Mouse (Mus musculus): ENCODE measurements around the gene Hoxc6. TPM values are rescaled to one million over a fixed set of nuclear protein-coding genes. Genes with fewer than 3 reads are reported as not detected.

Gene Hoxc6
- polyA plus RNA-seq, 1 experiment from 2014 or later, result 0.18 TPM

DNA sequence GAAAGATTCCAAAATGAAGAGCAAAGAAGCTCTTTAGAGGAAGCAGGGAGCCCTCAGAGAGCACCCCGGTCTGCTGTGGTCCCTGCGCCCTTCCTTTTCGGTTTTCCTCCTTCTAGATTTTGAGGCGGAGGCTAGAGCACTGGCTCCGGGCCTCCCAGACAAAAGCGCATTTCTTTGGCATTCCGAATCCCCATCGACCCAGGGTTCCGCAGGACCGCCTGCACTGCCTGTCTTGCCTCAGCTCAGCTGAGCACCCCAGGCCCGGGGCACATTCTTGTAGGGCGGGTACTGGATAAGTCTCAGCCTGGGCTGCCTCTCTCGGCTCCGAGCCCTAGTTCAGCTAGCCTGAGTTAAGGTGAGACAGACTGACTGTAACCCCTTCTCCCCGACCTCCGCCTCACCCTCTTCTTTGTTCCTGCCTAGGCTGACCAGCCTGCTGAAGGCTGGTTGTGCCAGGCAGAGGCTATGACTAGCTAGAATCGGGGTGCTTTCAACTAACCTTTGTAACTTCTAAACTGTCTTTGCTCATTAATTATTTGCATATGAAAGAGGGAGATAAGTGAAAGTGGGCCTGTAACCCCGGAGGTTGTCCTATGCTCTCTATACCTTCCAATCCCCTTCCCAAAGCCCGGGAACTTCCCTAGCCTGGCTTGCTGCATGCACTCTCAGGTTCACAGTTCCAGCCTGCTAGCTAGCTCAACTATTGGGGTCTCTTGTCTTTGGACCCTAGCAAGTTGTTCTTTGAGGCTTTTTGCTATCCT is 17.5 kb downstream of the Hoxc6 start:
- Histone ChIP-seq H3K36me3 (no peaks in the 10 kb centered on the region), H3K27me3 (replicated peaks) (peaks cover 98% of the 10 kb centered on the region), H3K4me2 (no peak overlapping the region), H3K4me1 (replicated peaks) (peaks cover 12% of the 10 kb centered on the region), H3K9ac (no peak overlapping the region), H3K4me3 (no peak overlapping the region), H3K27ac (ENCODE audit: poor library complexity, severe bottlenecking) (no peak overlapping the region), H3K9me3 (replicated peaks) (no peaks in the 10 kb centered on the region)
- 1% methylated on average over 19 of the region's 19 CpGs for WGBS
- ATAC-seq (ENCODE audit: insufficient number of reproducible peaks, low FRiP score), result no peak

DNA sequence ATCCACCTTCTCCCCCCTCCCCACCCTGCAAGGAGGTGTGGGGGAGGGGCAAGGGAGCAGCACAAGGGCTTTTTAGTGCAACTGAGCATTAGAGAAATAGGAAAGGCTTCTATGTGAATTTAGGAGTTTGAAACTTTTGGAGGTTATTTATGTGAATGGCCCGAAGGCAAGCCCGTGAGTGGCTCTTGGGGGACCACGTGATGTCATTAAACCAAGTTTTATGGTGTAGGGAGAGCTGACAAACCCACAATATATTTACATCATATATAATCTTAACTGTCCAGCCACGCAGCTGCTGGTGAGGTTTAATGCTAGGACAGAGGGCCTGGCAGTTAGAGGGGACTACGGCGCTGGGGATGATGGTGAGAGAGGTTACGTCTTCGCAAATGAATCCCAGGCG is 20.6 kb downstream of the Hoxc6 start, which contains the start of gene Hoxc4:
Hoxc4 (plus strand) TSS at position 299 of the 400 bp plus-strand sequence.
- H3K4me1 ChIP-seq (replicated peaks), result peaks cover 7% of the 10 kb centered on the region
- peaks cover 98% of the 10 kb centered on the region for H3K27me3 ChIP-seq (replicated peaks)
- H3K27ac ChIP-seq (ENCODE audit: poor library complexity, severe bottlenecking), result no peak within 1 kb of the TSS
- no peak for ATAC-seq (ENCODE audit: insufficient number of reproducible peaks, low FRiP score)
- no peak within 1 kb of the TSS for H3K4me3 ChIP-seq
- H3K9me3 ChIP-seq (replicated peaks), result no peaks in the 10 kb centered on the region
- no peak within 1 kb of the TSS for H3K4me2 ChIP-seq
- no peak within 1 kb of the TSS for H3K9ac ChIP-seq
- WGBS, result 9% methylated on average over 9 of the region's 9 CpGs
- no peaks in the 10 kb centered on the region for H3K36me3 ChIP-seq

DNA sequence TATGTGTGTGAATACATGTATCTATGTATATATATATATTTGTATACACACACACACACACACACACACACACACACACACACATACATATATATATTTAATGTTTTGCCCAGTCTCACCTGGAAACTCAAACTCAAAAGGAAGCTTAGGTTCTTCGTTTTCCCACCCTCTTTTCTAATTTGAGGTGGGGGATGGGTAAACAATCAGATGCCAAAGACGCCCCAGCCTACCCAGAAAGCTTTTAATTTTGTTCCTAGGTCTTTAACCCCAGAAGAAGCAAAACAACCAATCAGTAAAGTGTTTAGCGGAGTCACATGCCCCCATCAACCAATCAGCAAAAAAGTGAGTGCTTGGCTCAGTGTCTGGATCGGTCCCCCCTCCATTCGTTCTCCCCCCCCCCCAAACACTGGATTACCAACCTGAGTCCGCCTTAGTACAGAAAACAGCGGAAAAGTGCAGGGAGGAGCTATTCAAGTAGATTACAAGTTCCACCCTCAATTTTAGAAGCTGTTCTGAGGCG is 22.9 kb downstream of the Hoxc6 start:
- H3K4me2 ChIP-seq, result no peak overlapping the region
- no peaks in the 10 kb centered on the region for H3K36me3 ChIP-seq
- H3K27me3 ChIP-seq (replicated peaks), result peaks cover 96% of the 10 kb centered on the region

DNA sequence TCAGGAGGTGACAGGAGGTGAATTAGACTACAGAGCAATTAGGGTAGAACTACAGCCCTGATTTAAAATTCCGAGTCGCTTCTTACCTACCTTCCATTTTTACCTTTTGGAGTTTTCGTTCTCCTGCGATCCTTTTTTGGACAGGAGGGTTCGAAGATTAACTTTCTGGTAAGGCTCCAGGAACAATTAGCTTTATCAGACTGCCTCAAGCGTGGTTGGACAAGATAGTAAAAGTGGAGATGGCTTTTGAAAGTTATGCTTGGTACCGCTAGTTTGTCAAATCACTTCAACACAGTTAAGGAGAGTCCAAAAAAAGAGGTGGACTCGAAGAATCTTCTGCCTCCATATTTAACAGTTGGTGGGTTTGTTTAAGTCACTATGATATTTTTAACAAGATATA is 23.5 kb downstream of the Hoxc6 start:
- no peaks in the 10 kb centered on the region for H3K4me1 ChIP-seq (replicated peaks)
- no peak for ATAC-seq (ENCODE audit: insufficient number of reproducible peaks, low FRiP score)
- H3K27ac ChIP-seq (ENCODE audit: poor library complexity, severe bottlenecking), result no peak overlapping the region
- no peak overlapping the region for H3K4me2 ChIP-seq
- H3K27me3 ChIP-seq (replicated peaks), result peaks cover 96% of the 10 kb centered on the region
- no peak overlapping the region for H3K4me3 ChIP-seq
- H3K9ac ChIP-seq, result no peak overlapping the region
- no peaks in the 10 kb centered on the region for H3K36me3 ChIP-seq
- 9% methylated on average over 8 of the region's 8 CpGs for WGBS
- H3K9me3 ChIP-seq (replicated peaks), result no peaks in the 10 kb centered on the region

More for the DNA sequence above, 22.9 kb downstream of the Hoxc6 start:
- Histone ChIP-seq H3K4me1 (replicated peaks) (no peaks in the 10 kb centered on the region), H3K9me3 (replicated peaks) (no peaks in the 10 kb centered on the region), H3K27ac (ENCODE audit: poor library complexity, severe bottlenecking) (no peak overlapping the region), H3K9ac (no peak overlapping the region), H3K4me3 (no peak overlapping the region)
- under 1% methylated on average over 8 of the region's 8 CpGs for WGBS
- ATAC-seq (ENCODE audit: insufficient number of reproducible peaks, low FRiP score), result no peak

DNA sequence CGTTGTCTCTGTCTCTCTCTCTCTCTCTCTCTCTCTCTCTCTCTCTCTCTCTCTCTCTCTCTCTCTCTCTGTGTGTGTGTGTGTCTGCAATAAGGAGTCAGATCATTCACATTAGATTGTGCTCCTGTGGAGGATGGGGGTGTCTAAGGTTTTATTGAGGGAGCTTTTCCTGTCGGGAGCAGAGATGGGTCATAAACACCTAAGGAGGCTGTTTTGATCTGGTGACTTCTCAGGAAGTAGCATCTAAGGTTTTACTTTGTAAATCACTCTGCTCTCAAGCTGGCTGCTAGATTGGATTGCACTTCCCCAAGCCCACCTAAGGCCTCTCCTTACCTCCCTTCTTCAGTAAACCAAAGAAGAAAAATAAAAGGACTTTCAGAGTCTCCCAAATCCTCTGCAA is 26.1 kb downstream of the Hoxc6 start:
- Histone ChIP-seq H3K4me3 (no peak overlapping the region), H3K36me3 (no peaks in the 10 kb centered on the region), H3K27ac (ENCODE audit: poor library complexity, severe bottlenecking) (no peak overlapping the region), H3K4me2 (no peak overlapping the region), H3K27me3 (replicated peaks) (peaks cover 96% of the 10 kb centered on the region), H3K9ac (no peak overlapping the region), H3K9me3 (replicated peaks) (no peaks in the 10 kb centered on the region), H3K4me1 (replicated peaks) (no peaks in the 10 kb centered on the region)
- 2% methylated on average over 2 of the region's 2 CpGs for WGBS
- no peak for ATAC-seq (ENCODE audit: insufficient number of reproducible peaks, low FRiP score)

DNA sequence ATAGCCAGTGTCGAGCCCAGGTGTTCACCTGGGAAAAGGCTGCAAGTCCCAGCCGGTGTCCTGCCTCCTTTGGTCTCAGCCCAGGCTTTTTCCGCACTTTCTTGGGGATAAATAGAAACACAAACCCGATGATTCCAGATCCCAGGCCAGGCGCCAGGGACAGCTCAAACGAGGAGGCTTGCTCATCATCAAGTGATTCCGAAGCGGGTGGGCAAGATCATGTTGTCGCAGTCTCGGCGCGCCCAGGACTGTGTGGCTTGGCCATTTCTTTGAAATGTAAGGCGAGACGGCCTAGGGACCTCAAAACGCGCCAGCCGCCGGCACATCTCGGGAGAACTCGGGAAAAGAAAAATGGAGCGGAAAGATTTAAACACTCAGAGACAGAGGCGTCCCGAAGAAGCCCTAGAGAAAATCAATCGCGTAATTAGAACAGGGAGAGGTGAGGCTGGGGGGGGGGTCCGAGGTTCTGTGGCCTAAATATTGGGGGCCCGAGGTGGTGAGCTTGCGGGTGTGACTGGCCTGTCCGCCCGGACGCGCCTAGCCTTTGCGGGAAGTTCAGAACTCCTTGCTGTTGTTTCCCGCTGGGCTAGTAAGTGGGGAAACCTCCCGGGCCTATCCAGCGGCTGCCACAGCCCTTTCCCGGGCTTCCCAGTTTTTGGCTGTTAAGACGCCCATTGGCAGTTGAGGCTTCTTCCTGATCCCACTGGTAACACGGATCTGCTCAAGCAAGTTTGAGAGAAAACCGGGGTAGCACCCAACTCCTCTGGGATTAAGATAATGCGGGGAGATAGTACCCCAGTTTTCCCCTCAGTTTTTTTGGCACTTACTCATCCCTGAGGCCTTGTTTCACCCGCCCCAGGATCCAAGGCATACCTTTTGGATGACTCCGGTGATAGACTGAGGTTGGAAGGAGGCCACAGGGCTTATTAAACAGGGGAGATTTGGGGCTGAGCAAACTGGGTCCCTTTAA is 29.5 kb downstream of the Hoxc6 start:
- H3K9me3 ChIP-seq (replicated peaks), result no peaks in the 10 kb centered on the region
- no peak overlapping the region for H3K4me2 ChIP-seq
- no peaks in the 10 kb centered on the region for H3K4me1 ChIP-seq (replicated peaks)
- under 1% methylated on average over 43 of the region's 43 CpGs for WGBS
- no peak for ATAC-seq (ENCODE audit: insufficient number of reproducible peaks, low FRiP score)
- no peak overlapping the region for H3K9ac ChIP-seq
- peaks cover 89% of the 10 kb centered on the region for H3K27me3 ChIP-seq (replicated peaks)
- no peak overlapping the region for H3K27ac ChIP-seq (ENCODE audit: poor library complexity, severe bottlenecking)
- H3K36me3 ChIP-seq, result no peaks in the 10 kb centered on the region
- no peak overlapping the region for H3K4me3 ChIP-seq

DNA sequence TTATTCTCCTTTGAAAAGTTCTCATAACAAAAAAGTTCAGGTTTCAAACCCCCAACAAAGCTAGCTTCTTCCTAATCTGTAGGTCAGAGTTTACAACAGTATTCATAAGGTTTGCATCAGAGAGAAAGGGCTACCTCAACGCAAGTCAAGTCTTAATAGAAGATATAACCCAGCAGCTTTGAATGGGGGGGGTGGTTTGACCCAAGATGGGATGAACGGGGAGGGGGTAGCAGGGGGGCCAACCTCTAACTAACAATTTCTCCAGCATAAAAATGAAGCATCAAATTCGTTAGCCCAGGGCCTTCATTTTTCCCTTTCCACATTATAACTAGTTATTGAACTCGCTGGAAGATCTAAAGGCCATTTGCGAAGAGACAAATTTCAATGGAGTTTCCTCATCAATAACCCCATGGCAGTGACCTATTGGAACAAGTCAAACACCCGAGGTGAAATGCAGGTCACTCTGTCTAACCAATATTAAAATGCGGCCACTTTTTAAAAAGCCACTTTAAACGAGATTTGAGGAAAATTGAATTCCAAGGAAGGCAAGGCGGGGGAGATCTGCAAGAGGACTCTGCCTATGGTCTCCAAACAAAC is 31.0 kb downstream of the Hoxc6 start:
- H3K4me3 ChIP-seq, result no peak overlapping the region
- H3K9ac ChIP-seq, result no peak overlapping the region
- H3K4me2 ChIP-seq, result no peak overlapping the region
- peaks cover under 1% of the 10 kb centered on the region; the same call in 1 of the 2 replicates for H3K4me1 ChIP-seq (replicated peaks)
- 18% methylated on average over 9 of the region's 9 CpGs for WGBS
- ATAC-seq (ENCODE audit: insufficient number of reproducible peaks, low FRiP score), result no peak
- no peaks in the 10 kb centered on the region for H3K36me3 ChIP-seq
- H3K27me3 ChIP-seq (replicated peaks), result peaks cover 90% of the 10 kb centered on the region
- H3K9me3 ChIP-seq (replicated peaks), result no peaks in the 10 kb centered on the region
- no peak overlapping the region for H3K27ac ChIP-seq (ENCODE audit: poor library complexity, severe bottlenecking)

DNA sequence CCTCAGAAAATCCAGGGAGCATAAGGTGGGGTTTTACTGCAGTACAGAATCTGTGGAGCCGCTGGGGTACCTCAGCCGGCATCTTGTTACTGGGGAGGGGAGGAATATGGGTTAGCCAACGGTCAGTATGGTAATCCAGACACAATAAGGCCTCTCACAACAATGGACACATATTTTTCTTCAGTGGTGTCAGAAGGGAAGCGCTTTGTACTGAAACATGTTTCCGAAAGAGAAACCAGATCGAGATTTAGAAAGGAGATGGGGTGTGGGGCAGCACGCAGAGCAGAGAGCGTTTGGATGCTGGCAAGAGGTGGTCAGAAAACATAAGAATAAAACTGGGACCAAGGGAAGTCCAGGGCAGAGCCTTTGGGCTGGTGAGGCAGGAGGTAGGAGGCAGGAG is 32.1 kb downstream of the Hoxc6 start:
- no peak for ATAC-seq (ENCODE audit: insufficient number of reproducible peaks, low FRiP score)
- Histone ChIP-seq H3K27me3 (replicated peaks) (peaks cover 90% of the 10 kb centered on the region), H3K36me3 (no peaks in the 10 kb centered on the region), H3K9me3 (replicated peaks) (no peaks in the 10 kb centered on the region), H3K4me3 (no peak overlapping the region), H3K4me2 (no peak overlapping the region), H3K4me1 (replicated peaks) (peaks cover 10% of the 10 kb centered on the region; the same call in 1 of the 2 replicates), H3K9ac (no peak overlapping the region), H3K27ac (ENCODE audit: poor library complexity, severe bottlenecking) (no peak overlapping the region)
- 8% methylated on average over 8 of the region's 8 CpGs for WGBS

DNA sequence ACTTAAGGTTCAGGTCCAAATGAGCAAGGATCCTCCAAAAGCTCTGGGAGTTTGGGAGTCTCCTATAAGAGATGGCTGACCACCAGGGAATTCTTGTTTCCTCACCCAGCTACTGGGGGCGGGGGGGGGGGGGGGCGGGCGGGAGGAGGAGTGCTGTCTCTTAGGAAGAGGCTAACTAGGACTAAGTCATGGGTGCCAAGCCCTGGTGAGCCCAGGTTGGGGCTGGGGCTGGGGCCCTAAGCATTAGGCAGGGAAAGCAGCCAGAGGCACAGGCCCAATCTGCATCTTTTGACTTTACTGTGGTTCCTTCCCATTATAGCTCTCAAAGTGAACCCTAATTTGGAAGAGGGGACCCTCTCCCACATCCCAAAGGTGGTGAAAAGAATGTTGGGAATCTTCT is 34.1 kb downstream of the Hoxc6 start:
- Histone ChIP-seq H3K4me1 (replicated peaks) (peaks cover 10% of the 10 kb centered on the region; the same call in 1 of the 2 replicates), H3K9me3 (replicated peaks) (no peaks in the 10 kb centered on the region), H3K9ac (no peak overlapping the region), H3K4me3 (no peak overlapping the region), H3K27ac (ENCODE audit: poor library complexity, severe bottlenecking) (no peak overlapping the region), H3K36me3 (no peaks in the 10 kb centered on the region), H3K4me2 (no peak overlapping the region), H3K27me3 (replicated peaks) (peaks cover 92% of the 10 kb centered on the region)
- no peak for ATAC-seq (ENCODE audit: insufficient number of reproducible peaks, low FRiP score)
- 0% methylated on average over 2 of the region's 3 CpGs for WGBS

DNA sequence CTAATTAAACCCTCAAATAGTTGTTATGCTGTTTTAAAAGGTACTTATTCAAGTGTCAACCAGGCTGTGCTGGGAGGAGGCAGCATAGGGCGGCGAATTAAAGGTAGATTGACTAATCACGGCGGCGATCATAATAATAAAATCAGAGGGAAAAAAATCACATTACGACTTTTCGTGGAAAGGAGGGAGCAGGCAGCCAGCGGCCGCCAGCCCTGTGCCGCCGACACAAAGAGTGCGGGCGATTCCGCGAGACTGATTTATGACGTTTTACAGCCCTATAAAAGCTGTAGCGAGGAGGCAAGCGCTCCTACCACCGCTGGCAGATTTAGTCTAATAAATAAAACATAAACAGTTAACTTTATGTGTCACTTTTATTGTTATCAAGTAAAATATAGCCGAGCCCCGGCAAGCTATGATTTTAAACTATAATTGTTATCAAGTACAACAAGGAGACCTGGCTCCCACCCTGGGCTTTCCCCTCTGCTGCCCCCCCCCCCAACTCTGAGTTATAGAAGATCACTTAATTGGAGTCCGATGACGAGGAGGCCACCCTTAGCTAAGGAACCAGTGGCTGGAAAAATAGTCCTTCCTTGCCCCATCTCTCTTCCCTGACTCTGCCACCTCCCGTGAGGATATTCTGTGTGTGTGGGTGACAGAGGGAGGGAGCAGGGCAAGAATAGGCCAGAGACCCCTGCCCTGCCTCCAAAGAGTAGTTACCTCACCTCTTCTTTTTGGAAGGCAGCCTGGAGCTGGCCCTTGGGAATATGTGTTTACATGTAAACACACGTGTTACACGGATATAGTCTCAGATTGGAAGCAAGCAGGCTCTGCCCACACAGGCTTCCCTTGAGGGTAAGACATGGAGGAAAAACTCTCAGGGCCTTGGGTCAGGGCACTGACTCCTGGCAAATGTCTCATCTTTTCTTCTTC is 34.9 kb downstream of the Hoxc6 start:
- H3K4me1 ChIP-seq (replicated peaks), result peaks cover 10% of the 10 kb centered on the region; the same call in 1 of the 2 replicates
- no peaks in the 10 kb centered on the region for H3K9me3 ChIP-seq (replicated peaks)
- no peak overlapping the region for H3K4me2 ChIP-seq
- no peak overlapping the region for H3K9ac ChIP-seq
- H3K36me3 ChIP-seq, result no peaks in the 10 kb centered on the region
- ATAC-seq (ENCODE audit: insufficient number of reproducible peaks, low FRiP score), result no peak
- H3K4me3 ChIP-seq, result no peak overlapping the region
- WGBS, result 1% methylated on average over 26 of the region's 26 CpGs
- peaks cover 92% of the 10 kb centered on the region for H3K27me3 ChIP-seq (replicated peaks)
- no peak overlapping the region for H3K27ac ChIP-seq (ENCODE audit: poor library complexity, severe bottlenecking)
